Mouse (Mus musculus) gastrocnemius, postnatal 25 days (tissue): ENCODE measurements around the gene Kcnj1. TPM values are rescaled to one million over a fixed set of nuclear protein-coding genes. Genes with fewer than 3 reads are reported as not detected.

Source experiments
- total RNA-seq, 2 experiments: library from RNA; stranded (reverse); gene quantifications; 1 replicate in 1 of 2; 2 replicates in 1 of 2; pipeline ENCODE4 v1.2.3; 2021

The Kcnj1 gene
- total RNA-seq, 2 experiments from 2014 or later: not detected

Other genes with a start within 250 kb of the Kcnj1 start
- gene Kcnj5, start 28.1 kb upstream of the Kcnj1 start, total RNA-seq: not detected
- 1 to 10 TPM; 7.3 to 9.4 TPM for gene Fli1, start 170.4 kb downstream of the Kcnj1 start, total RNA-seq